Mouse (Mus musculus): Measurements from ENCODE around the gene B4galt5. TPM values are rescaled to one million over a fixed set of nuclear protein-coding genes. Genes with fewer than 3 reads are reported as not detected.

Gene B4galt5
- polyA plus RNA-seq (2017; shearing (Covaris generic)) = 26.4 TPM

GRCm38 (mm10) chr2:167348376-167349282 lies at the start of gene B4galt5:
Gene B4galt5 (minus strand): TSS chr2:167349183.

Other genes with a start within 250 kb of the B4galt5 start
- 0.72 TPM for gene Kcnb1, start 159.0 kb downstream of the B4galt5 start, polyA plus RNA-seq (2017; shearing (Covaris generic))
- gene Ptgis, start 108.6 kb downstream of the B4galt5 start, polyA plus RNA-seq (2017; shearing (Covaris generic)) = not detected
- 69.8 TPM for gene Slc9a8, start 72.5 kb upstream of the B4galt5 start, polyA plus RNA-seq (2017; shearing (Covaris generic))
- gene Rnf114, start 143.5 kb upstream of the B4galt5 start, polyA plus RNA-seq (2017; shearing (Covaris generic)) = 270 TPM
- gene Spata2, start 143.7 kb upstream of the B4galt5 start, polyA plus RNA-seq (2017; shearing (Covaris generic)) = 27.0 TPM
- 0.29 TPM for gene Snai1, start 189.0 kb upstream of the B4galt5 start, polyA plus RNA-seq (2017; shearing (Covaris generic))

All from CD4-positive, CD25-positive, alpha-beta regulatory T cell (primary cell).